Mouse (Mus musculus): ENCODE data around the gene Fbn1.

The Fbn1 gene

DNA sequence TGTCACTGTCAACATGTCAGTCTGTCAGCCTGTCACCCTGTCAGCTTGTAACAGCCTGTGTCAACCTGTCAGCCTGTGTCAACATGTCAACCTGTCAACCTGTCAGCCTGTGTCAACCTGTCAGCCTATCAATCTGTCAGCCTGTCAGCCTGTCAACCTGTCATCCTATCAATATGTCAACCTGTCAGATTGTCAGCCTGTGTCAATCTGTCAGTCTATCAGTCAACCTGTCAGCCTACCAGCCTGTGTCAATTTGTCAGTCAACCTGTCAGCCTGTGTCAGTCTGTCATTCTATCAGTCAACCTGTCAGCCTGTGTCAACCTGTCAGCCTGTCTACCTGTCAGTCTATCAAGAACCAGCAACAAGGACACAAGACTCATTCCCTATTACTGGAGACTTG is 6.3 kb downstream of the Fbn1 start:
- DNase-seq (ENCODE audit: low spot score in 2 of 2): no peak

DNA sequence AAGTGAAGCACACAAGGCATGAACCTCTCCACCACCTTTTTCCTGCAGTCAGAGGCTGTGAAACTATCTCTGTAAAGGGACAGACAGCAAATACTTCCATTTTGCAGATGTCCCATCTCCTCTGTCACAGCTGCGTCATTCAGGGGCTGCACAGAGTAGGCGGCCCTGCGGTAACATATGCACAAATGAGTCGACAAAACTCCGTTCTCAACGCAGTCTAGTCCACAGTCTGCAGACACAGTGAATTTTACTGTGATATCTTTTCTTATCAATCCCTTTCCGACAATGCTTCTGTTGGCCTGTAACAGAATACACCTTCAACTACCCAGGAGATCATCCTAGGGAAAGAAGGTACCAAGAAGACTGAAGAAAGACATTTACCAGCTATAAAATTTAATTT is 9.6 kb downstream of the Fbn1 start:
- DNase-seq (ENCODE audit: low spot score in 2 of 2): no peak

GRCm38 (mm10) chr2:125496696-125497095 is 11.1 kb downstream of the Fbn1 start:
- no peak for DNase-seq (ENCODE audit: low spot score in 2 of 2)

DNA sequence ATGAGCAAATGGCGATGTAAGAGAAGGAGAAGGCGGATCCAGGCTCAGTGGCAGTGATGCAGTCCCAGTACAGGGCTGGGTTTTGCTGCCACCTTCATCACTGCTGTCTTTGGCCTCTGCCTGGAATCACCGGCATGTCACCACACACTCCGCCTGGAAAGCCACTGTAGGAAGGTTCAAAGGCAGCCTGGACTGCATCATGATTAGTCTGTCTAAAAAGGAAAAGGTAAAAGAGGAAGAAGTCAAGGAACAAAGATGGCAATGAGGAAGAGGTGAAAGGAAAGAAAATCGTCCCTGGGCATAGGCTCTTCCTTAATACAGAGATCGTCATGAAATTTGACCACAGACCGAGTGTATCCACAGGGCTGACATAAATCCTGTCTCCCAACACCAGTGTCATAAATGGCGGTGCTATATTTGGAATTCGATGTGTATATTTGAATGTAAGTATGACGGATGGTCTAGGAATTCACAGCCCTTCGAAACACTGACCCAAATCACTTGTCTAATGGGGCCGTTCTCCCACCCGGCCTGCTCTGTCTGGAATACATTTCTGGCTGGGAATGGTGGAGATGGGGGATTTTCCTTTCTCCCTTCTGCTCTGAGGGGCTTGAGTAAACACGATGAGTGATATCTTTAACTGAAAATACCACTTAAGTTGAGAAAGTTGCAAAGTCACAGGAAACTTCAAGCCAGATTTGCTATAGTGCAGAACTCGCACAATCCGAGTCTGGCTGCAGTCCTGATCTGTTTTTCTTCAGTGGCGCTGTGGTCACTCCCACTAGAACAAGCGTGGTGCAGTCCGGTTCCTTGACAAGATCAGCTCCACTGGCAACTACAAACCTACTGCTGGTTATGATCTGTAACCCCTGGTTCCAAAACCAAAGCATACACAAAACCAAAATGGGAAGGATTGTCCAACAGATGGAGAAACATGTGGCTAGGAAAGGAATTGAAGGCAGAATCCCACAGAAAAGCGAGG is 12.7 kb downstream of the Fbn1 start:
- DNase-seq (ENCODE audit: low spot score in 2 of 2): no peak

DNA sequence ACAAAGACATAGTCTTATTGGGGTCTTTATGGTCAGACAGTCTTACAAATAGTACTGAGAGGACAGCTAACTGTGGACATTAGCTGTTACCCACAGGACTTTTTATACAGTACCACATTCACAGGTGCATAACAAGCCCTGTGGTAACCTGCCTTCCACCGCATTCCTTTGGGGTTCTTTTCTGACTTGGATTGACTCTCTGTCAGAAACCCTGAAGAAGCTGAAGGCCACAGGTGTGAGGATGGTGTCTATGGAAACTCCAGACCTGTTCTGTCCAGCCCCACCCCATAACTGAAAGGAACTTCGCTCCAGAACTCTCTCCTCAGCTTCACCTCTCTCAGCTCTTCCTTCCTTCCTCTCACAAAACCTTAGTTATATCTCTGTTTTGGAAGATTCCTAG is 13.5 kb downstream of the Fbn1 start:
- no peak for DNase-seq (ENCODE audit: low spot score in 2 of 2)

- no peak for DNase-seq (ENCODE audit: low spot score in 2 of 2)
Observed at GRCm38 (mm10) chr2:125492050-125492900, 15.5 kb downstream of the Fbn1 start.

DNA sequence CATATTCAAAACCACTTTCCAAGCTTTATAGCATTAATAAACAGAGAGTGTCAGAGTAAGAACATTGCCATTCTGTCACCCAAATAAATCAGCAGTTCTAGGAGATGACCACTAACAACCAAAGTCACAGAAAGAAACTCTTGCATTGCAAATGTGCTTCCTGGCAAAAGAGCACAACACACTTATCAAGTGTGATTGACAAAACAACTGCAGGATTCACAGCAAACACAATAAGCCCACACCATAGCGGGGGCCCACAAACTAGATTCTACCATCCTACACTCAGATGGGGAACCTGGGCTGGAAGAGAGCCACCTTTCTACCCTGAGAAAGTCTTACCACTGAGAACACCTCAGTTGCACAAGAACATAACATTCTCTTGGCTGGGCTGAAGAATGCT is 17.8 kb downstream of the Fbn1 start:
- DNase-seq (ENCODE audit: low spot score in 2 of 2): no peak

DNA sequence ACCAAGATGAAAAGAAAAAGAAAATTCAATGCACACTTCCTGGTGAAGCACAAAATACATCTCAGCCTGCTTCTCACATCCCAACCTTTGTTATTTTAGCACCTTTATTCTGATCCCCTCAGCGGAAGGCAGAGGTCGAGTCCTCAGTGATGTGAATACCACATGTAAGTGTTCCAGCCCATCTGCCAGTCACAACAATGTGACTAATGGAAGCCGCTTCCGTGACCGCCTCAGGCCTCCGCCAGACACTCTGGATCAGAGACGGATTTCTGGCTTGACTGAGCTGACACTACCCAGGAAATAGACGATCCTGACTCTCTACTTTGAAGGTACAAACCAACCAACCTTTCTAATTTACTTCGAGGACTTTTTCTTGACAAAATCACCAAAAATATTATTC is 22.9 kb downstream of the Fbn1 start:
- DNase-seq (ENCODE audit: low spot score in 2 of 2): no peak

DNA sequence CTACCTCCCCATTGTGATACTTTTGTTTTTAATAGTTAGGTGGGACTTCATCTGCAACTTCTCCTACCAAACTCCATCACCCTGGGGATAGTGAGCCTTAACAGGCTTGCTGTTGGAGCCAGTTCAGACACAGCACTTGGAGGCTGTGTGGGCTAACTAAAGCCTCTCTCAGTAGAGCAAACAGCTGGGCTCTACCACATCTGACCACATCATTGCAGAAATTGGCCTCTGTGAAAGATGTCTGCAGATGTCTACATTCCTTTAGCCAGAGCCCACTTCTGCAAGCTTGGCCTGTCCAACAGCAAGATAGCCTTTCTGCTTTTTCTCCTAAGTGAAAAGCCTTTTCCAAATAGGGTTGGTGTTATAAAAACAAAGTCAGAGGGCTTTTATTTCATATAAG is 23.6 kb downstream of the Fbn1 start:
- no peak for DNase-seq (ENCODE audit: low spot score in 2 of 2)

DNA sequence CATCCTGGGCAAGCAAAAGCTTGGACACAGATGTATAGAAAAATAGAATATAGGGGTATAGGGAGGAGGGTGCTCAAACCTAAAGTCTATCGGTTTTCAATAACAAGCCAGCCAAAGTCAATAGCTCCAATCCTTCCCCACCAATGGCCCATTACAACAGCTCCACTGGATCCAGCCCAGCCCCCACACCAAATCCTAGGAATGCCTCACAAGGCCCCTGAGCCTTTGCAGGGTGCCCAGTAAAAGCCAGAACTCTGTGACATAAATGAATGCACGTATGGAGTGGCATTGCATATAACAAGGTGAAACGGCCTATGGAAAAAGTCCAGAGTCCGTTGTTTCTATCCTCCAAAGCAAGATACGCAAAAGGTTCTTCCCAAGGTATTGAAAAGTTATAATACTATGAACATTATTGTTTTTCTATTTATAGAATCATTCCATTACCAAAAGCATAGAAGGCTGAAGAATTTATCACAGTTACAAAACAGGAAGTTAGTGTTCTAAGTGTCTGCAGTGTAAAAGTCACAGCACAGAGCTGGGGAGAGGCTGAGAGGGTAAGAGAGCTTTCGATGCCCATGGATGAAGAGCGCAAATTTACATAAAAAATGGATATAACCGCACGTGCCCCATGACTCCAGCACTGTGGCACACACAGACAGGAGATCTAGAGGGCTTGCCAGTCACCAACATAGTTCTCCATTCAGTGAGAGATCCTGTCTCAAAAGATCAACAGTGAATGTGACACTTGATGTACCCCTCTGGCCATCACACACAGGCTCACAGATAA is 26.1 kb downstream of the Fbn1 start:
- no peak for DNase-seq (ENCODE audit: low spot score in 2 of 2)

GRCm38 (mm10) chr2:125481116-125481515 is 26.7 kb downstream of the Fbn1 start:
- DNase-seq (ENCODE audit: low spot score in 2 of 2): no peak

DNA sequence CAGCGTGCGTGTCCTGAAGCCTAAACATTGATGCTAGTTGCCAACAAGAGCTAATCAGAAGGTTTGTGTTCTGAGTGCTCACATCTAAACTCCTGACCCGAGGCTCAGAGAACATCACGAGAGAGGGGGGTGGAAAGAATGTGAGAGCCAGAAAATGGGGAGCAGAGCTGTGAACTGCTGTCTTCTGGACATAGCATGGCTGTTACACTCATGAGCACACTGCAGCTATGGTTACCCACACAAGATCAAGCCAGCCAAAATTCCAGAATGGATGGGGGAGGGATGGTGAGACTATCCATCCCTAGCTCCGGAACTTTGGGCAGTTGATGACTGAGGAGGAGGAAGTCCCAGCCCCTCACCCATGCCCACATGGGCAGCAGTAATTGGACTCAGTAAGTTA is 27.7 kb downstream of the Fbn1 start:
- no peak for DNase-seq (ENCODE audit: low spot score in 2 of 2)

DNA sequence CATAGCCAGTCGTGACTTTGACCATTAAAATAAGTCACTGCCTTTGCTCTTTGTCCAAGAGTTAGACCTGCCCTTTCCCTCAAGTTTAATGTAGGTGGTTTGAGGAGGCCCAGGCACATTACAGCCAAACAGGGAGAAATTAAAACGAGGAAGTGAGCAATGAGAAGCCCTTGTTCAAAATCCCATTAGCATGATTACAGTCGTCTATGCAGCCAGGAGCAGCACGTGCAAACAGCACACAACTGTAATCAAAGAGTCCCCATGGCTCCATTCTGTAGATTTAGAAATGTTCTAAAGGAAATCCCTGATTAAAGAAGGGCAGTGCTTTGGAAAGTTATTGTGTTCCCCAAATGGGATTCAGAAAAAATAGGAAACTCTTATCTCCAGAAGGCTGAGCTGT is 29.1 kb downstream of the Fbn1 start:
- DNase-seq (ENCODE audit: low spot score in 2 of 2): no peak

- no peak for DNase-seq (ENCODE audit: low spot score in 2 of 2)
Observed at GRCm38 (mm10) chr2:125477367-125477766, 30.4 kb downstream of the Fbn1 start.

- DNase-seq (ENCODE audit: low spot score in 2 of 2): no peak
Observed at GRCm38 (mm10) chr2:125476231-125476630, 31.6 kb downstream of the Fbn1 start.

GRCm38 (mm10) chr2:125474690-125475089 is 33.1 kb downstream of the Fbn1 start:
- no peak for DNase-seq (ENCODE audit: low spot score in 2 of 2)

DNA sequence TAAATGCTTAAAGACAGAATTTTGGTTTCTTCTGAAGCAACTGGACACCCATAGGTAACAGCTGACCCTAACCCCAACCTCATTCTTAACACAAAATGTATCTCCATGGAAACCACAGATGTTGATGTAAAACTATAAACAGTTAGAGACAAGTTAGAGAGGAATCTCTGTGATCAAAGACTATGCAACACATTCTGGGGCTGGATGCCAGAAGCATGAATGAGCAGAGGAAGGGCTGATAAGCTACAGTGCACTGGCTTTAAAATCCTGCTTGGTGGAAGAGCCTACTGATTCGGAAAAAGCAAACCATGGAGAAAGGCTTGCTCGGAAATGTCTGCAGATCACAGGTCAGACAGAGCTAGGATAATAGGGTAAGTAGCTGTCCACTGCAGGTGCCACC is 34.6 kb downstream of the Fbn1 start:
- no peak for DNase-seq (ENCODE audit: low spot score in 2 of 2)

- DNase-seq (ENCODE audit: low spot score in 2 of 2): no peak
Observed at GRCm38 (mm10) chr2:125471721-125472120, 36.1 kb downstream of the Fbn1 start.

GRCm38 (mm10) chr2:125470553-125471295 is 37.1 kb downstream of the Fbn1 start:
- no peak for DNase-seq (ENCODE audit: low spot score in 2 of 2)

- no peak for DNase-seq (ENCODE audit: low spot score in 2 of 2)
Observed at GRCm38 (mm10) chr2:125464036-125464435, 43.8 kb downstream of the Fbn1 start.

DNA sequence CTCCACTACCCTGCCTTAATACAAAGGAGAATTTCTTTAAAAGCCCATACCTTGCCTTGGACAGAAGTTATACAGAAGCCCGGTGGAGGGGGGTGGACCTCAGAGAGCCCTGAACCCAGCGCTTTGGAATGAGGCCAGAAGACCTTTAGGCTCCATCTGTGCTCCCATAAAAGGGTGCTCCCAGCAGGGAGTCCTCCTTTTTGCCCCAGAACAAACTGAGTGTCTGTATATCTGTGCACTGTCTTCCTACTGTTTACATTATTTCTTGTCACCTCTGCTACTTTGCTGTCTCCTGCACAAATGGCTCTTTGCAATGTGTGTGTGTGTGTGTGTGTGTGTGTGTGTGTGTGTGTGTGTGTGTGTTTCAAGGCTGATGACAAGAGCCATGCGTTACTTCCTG is 48.7 kb downstream of the Fbn1 start:
- no peak for DNase-seq (ENCODE audit: low spot score in 2 of 2)
